Mouse (Mus musculus) left cerebral cortex, adult 18-20 months (tissue): ENCODE data around the gene Cyb5r1. TPM values are rescaled to one million over a fixed set of nuclear protein-coding genes. Genes with fewer than 3 reads are reported as not detected.
A peak's percentile ranks its signal among the peaks of the same experiment; 100 is the strongest.

ENCODE experiments used
- DNase-seq, 2 experiments: peaks; one replicate each; pipeline ENCODE4 v3.0.0; 2021 to 2022; ENCODE audit warnings: low spot score in 2 of 2, mixed read lengths in 1 of 2
- long read RNA-seq, 2 experiments: library from polyadenylated mRNA; stranded (forward); transcript quantifications; one replicate each; pipeline ENCODE4 v2.0.0; 2021
- total RNA-seq, 2 experiments: library from RNA; stranded (reverse); gene quantifications; 2 replicates each; pipeline ENCODE4 v1.2.3; 2021

Gene Cyb5r1
- 10 to 100 TPM; 22.4 to 30.3 TPM for total RNA-seq
- long read RNA-seq, experiment 1, transcript Cyb5r1-201 (9 exons, 1,837 nt), result major isoform, 29 of 40 reads
- long read RNA-seq, experiment 1, partial matches to known transcripts, result 8 of 40 reads
- long read RNA-seq, experiment 1, other reads (novel, unspliced or antisense), result 2 of 40 reads
- long read RNA-seq, experiment 2, transcript Cyb5r1-201 (9 exons, 1,837 nt), result major isoform, 14 of 19 reads
- long read RNA-seq, experiment 2, partial matches to known transcripts, result 4 of 19 reads
- long read RNA-seq, experiment 2, other reads (novel, unspliced or antisense), result 1 of 19 reads

DNA sequence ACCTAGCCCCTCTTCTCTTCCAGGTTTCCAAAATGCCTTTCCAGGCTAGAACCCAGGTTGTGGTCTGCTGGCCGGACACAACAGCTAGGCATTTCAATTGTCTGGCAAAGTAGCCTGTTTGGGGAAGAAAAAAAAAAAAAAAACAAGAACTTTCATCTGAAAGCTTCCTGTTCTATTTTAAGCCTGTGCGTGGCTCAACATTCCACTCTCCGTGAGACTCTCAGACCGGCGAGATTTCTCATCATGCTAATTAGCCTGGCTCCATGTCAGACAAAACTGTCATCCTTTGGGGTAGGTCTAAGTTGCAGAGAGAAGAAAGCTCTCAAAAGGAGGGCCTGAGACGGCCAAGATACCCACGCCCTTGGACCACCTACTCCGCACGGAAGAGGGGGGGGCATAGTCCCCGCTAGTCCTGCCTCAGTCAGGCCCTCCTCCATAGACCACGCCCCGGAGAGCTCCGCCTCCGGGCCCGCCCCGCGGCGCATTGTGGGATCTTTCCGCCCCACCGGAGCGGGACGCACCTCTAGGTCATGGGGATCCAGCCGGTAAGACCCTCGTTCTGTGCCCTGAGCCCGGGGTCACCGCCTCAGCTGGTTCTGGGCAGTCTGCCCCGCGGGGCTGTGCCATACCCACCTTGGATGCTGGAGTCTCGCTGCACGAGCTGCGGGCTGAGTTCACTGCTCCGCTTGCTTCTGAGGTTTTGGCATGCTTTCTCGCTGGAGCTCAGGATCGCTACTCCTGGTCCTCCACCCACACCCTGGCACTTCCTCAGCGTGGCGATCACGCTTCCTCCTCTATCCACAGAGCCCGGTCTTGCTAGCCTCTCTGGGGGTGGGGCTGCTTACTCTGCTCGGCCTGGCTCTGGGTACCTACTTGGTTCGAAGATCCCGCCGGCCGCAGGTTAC lies at the start of gene Cyb5r1:
TSS of gene Cyb5r1 (plus strand) at position 51 of the 905 bp plus-strand sequence.
- DNase-seq, result peak; percentile 63 to 81

- DNase-seq, result no peak
Observed at GRCm38 (mm10) chr1:134357461-134357860, 47.9 kb upstream of the Cyb5r1 start.

DNA sequence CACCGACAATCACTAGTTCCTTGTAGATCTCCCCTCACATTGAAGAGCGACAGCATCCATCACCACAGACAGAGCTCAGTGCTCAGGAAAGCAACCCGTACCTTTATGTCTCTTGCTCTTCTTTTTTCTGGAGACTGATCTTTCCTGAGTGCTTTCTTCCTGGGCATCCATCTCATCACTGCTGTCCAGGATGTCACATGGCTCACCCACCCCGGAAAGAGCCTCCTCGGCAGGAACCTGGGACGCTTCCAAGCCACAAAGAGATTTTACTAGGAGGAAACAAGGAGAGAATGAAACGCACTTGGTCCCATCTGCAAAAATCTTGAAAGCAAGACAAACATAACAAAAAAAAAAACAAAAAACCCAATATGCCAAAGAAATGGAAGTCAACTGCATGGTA lies 44.7 kb upstream of the Cyb5r1 start:
- no peak for DNase-seq

DNA sequence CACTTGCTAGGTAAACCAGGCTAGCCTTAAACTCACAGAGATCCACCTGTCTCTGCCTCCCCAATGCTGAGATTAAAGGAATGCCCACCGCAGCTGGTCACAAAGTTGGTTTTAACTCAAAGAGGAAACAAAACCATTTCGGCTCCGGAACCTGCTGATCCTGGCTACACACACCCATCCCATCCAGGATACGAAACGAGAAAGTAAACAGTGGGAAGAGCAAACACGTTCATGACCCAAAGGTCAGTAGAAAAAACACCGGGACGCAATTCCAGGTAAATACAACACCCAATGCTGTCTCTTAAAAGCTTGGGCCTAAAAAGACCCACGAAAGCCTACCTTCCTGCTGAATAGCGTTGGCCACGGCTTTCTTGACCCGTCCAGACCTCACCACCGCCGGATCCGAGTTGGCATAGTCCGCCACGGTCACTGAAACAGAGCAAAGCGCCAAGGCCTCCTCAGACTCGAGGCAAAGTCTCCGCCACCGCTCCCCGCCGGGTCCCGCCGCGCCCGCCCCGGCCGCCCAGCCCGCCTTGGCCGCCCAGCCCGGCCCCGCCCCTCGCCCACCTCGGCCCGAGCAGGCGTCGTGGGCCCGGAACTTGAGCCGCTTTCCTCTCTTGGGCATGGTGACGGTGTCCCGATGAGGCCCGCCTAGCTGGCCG lies 44.0 kb upstream of the Cyb5r1 start:
- DNase-seq, result no peak

DNA sequence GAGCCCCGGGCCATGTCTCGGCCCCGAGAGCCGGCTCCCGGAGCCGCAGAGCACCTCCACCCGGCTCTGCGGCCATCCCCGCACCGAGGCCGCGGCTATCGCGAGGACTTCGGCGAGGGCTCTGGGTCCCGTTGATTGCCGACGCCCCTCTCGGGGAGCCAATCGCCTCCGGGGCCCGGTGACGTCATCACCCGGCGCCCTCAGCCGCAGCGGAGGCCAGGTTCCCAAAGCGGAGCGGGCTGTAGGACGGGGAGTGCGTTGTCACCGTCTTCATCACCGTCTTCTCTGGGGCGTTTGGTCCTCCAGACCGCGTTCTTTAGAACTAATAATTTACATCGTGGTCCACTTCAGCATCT lies 43.5 kb upstream of the Cyb5r1 start, which contains the start of gene Tmem183a:
TSS of gene Tmem183a (minus strand) at position 123 of the 356 bp plus-strand sequence.
- peak; percentile 98 for DNase-seq

DNA sequence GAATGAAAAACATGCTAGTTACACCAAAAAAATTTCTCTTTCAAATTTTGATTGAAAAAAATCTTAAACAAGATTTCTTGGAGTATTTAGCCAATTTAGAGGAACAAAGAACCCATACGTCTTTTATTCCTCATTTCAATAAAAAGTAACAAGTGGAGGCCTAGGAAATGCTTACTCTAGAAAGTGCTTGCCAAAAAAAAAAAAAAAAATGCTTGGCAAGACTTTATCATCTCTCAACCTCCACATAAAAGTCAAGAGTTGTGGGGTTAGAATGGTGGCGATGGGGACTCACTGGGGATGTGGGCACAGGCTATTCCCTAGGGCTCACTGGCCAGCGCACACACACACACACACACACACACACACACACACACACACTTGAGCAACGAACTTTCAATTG lies 42.2 kb upstream of the Cyb5r1 start:
- no peak for DNase-seq

- no peak for DNase-seq
Observed at GRCm38 (mm10) chr1:134365491-134365890, 39.9 kb upstream of the Cyb5r1 start.

DNA sequence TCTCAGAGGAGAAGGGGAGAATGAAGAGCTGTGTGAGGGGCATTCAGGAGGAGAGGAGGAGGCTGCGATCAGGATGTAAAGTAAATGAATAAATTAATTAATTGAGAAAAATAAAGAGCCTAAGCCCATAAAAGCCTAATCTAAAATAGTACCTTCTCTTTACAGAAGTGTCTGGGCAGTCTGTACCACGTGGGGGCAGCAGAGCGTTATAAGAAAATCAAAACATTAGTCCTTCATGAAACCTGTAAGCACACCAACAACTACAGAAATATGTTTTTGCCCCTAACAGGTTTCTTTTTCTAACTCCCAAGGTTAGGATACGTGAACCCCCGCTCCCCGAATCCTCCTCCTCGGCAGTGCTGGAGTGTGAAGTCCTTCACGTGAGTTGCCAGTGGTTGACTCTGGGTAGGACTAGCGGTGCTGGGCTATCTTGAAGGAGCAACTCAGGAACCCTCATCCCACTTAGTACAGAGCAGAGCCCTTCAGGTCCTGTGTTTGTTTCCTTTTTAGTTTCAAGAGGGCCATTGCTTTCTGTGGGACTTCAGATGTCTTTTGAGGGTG lies 36.5 kb upstream of the Cyb5r1 start:
- peak; percentile 57 to 64 for DNase-seq

DNA sequence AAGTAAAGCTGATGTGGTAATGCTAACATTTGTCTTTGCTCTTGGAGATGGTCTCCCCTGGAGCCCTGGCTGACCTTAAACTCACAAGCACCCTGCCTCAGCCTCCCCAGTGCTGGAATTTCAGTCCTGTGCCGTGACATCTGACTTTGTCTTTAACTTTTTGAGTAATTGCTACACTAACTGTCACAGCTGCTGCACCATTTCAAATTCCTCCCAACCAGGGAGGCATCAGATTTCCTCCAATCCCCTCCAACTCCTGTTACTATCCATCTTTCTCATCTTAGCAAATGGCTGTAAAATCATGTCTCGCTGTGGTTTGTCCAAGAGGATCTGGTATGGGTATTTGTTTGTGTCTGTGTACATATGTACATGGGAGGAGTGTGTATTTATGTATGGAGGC lies 31.2 kb upstream of the Cyb5r1 start:
- DNase-seq, result no peak

DNA sequence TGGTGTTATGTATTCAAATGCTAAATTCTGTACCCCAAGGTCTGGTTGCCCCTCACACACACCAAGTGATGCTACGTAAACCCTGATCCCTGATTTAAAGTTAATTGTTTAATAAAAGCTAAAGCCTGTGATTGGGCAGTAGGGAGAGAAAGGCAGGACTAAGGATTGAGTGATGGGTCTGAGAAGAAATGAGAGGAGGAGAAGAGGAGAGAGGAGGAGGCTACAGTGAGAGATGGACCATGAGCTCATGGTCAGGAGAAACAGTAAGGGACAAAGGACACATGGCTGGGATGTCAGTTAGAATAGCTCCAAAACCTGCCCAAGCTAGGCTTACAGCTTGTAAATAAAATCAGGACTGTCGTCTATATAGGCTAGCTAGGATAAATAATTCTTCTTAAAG lies 24.3 kb upstream of the Cyb5r1 start:
- DNase-seq, result no peak

GRCm38 (mm10) chr1:134381795-134382625 lies 23.3 kb upstream of the Cyb5r1 start:
- DNase-seq, result peak; percentile 15 to 21

DNA sequence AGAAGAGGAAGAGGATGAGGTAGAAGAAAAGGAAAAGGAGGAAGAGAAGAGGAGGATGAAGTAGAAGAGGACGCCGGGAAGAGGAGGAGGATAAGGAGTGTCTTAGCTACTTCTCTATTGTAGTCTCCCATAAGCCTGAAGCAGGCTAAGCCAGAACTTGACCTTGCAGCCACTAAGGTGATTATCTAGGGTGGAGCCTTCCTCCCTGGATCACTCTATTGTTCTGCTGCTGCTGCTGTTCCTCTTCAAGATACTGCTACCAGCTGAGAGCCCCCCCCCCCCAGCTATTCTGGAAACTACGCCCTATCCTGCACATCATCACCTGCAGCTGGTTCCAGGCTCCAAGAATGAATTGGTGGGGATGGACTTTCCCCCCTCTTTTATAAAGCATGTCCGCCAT lies 20.8 kb upstream of the Cyb5r1 start:
- DNase-seq, result no peak

- DNase-seq, result no peak
Observed at GRCm38 (mm10) chr1:134385176-134385575, 20.2 kb upstream of the Cyb5r1 start.

DNA sequence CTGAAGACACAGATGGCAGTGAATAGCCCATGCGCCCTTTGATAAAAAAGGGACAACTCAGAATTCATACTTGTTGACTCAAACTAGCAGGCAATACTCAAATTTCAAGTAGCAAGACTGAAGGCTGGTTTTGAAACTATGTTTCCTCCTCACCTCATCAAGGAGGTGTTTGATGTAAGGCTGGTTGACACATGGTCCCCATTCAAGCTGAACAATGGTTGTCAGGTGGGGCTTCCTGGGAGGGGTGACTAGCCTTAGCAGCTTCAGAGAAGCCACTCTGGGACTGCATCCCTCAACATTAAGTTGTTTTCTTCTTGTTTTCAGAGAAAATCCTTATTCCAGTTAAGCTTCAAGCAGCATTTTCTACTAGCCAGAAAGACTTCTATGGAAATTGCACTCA lies 19.7 kb upstream of the Cyb5r1 start, which contains the start of gene 4933406M09Rik:
TSS of gene 4933406M09Rik (plus strand) at position 275 of the 400 bp plus-strand sequence.
- no peak for DNase-seq

GRCm38 (mm10) chr1:134393827-134394226 lies 11.5 kb upstream of the Cyb5r1 start:
- no peak for DNase-seq

DNA sequence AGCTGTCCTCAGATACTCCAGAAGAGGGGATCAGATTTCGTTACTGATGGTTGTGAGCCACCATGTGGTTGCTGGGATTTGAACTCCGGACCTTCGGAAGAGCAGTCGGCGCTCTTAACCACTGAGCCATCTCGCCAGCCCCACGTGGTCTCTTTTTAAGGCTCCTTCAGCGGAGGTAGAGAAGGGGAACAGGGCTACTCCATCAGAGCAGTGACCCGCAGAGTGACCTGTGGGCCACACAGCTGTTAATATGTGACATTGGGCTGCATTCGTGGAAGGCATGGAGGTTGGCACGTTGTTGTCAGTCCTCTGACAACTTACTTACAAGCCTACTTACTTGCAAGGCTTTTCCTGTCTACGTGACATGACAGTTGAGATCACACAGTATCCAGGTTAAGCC lies 7.1 kb upstream of the Cyb5r1 start:
- no peak for DNase-seq

DNA sequence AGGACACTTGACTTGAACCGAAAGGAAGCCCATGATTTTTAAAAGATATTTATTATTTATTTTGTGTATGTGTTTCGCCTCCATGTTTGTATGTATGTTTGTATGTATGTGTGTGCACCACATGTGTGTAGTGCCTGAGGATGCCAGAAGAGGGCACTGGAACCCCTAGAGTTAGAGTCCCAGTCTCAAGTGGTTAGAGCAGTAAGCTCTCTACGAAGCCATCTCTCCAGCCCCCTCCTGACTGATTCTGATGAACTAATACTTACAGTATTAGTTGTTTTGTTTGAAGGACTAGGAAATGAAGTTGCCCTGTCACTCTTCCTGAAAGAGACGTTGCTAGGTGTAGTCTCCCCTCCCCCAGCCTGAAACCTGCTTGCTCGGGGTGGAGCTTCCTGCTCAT lies 5.6 kb upstream of the Cyb5r1 start:
- DNase-seq, result no peak

DNA sequence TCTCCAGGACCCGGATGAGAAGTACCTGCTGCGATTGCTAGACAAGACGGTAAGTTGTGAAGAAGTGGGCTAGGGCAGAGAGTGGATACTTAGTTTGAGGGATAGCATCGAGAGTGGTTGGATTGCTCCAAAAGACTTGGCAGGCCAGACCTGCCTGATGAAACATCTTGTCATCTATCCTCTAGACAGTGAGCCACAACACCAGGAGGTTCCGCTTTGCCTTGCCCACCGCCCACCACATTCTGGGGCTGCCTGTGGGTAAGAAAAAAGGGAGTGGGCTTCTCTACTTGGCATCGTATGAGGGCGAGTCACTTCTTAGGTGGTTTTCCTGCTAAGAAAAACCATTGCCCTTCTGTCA lies 1.0 kb downstream of the Cyb5r1 start:
- no peak for DNase-seq

GRCm38 (mm10) chr1:134408080-134408479 lies 2.7 kb downstream of the Cyb5r1 start:
- no peak for DNase-seq
